In the genomic region with DNA sequence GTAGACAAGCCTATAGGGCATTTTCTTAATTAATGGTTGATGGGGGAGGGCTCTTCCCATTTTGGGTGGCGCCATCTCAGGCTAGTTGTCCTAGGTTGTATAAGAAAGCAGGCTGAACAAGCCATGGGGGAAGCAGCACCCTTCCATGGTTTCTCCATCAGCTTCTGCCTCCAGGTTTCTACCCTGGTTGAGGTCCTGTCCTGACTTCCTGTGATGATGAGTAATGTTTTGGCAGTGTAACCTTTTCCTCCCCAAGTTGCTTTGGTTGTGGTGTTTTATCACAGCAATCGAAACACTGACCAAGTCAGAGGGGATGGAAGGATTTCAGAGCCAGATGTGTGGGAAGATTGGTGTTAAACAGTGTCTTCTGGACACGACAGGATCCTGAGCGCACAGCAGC, we compare ENCODE assay signal across 26 mouse cellular contexts. TPM values are rescaled to one million over a fixed set of nuclear protein-coding genes. Genes with fewer than 3 reads are reported as not detected.
"Had no signal": no experiment of that assay in that cellular context is flagged by ENCODE, and none has a peak within 500 bp of the region (broad histone marks: within the 10 kb centered on the region; RNA-seq: fewer than 3 reads in every experiment).

No protein-coding gene starts in this region.

- ATAC-seq: midbrain, embryonic 16.5 days had no signal

- H3K36me3 ChIP-seq: midbrain, embryonic 10.5 days; midbrain, embryonic 12.5 days; neural tube, embryonic 13.5 days; neural tube, embryonic 15.5 days; stomach, embryonic 15.5 days had no signal

- H3K9me3 ChIP-seq: midbrain, embryonic 10.5 days; midbrain, embryonic 12.5 days; neural tube, embryonic 13.5 days; neural tube, embryonic 15.5 days; stomach, embryonic 15.5 days had no signal

- H3K9ac ChIP-seq: lung, embryonic 14.5 days; midbrain, embryonic 12.5 days; neural tube, embryonic 13.5 days; neural tube, embryonic 15.5 days; stomach, embryonic 15.5 days had no signal

- H3K27ac ChIP-seq: midbrain, embryonic 10.5 days; midbrain, embryonic 12.5 days; neural tube, embryonic 13.5 days; neural tube, embryonic 15.5 days; stomach, embryonic 15.5 days; stomach, postnatal 0 days had no signal

- H3K27me3 ChIP-seq: midbrain, embryonic 12.5 days; neural tube, embryonic 13.5 days; neural tube, embryonic 15.5 days; stomach, embryonic 15.5 days had no signal

- H3K4me3 ChIP-seq: midbrain, embryonic 10.5 days; midbrain, embryonic 12.5 days; myocyte; neural tube, embryonic 13.5 days; neural tube, embryonic 15.5 days; stomach, embryonic 15.5 days had no signal

- H3K4me2 ChIP-seq: lung, embryonic 14.5 days; midbrain, embryonic 12.5 days; neural tube, embryonic 13.5 days; neural tube, embryonic 15.5 days; stomach, embryonic 15.5 days had no signal

- H3K4me1 ChIP-seq: midbrain, embryonic 10.5 days; midbrain, embryonic 12.5 days; neural tube, embryonic 13.5 days; neural tube, embryonic 15.5 days; stomach, embryonic 15.5 days had no signal

- DNase-seq: lung, embryonic 14.5 days; lung, postnatal 10 days; lung, postnatal 4 days; midbrain, embryonic 14.5 days; retina, postnatal 1 day; right cerebral cortex, adult 18-20 months; right cerebral cortex, postnatal 25 days; right cerebral cortex, postnatal 4 days; spleen, adult 18-20 months; thymus, adult 2 months; thymus, postnatal 25 days; thymus, postnatal 4 days had no signal

RNA-seq across cellular contexts. Expression of gene 4930455H04Rik, which starts 21.6 kb away (rescaled TPM):
- total RNA-seq: megakaryocyte, adult 5-6 weeks; megakaryocyte-erythroid progenitor cell, adult 5-6 weeks had no signal
- polyA plus RNA-seq: lung, embryonic 14.5 days; lung, embryonic 16.5 days; midbrain, embryonic 10.5 days; midbrain, embryonic 12.5 days; midbrain, embryonic 14.5 days; midbrain, embryonic 16.5 days; myocyte; neural tube, embryonic 11.5 days; neural tube, embryonic 13.5 days; neural tube, embryonic 15.5 days; small intestine, adult 2 months; stomach, embryonic 15.5 days; thymus, adult 2 months; urinary bladder, adult 2 months had no signal

RNA-seq across cellular contexts. Expression of gene Palmd, which starts 22.3 kb away (rescaled TPM):
- total RNA-seq: megakaryocyte, adult 5-6 weeks; megakaryocyte-erythroid progenitor cell, adult 5-6 weeks had no signal
